Mouse (Mus musculus) 416B (cell line): Measurements from ENCODE around the gene Cope.

Source experiments
- DNase-seq: peaks from one replicate; pipeline ENCODE4 v3.0.0; 2011; ENCODE audit warnings: low read depth

Gene Cope

GRCm38 (mm10) chr8:70347860-70348420, 45.6 kb downstream of the Cope start:
- DNase-seq: no peak

DNA sequence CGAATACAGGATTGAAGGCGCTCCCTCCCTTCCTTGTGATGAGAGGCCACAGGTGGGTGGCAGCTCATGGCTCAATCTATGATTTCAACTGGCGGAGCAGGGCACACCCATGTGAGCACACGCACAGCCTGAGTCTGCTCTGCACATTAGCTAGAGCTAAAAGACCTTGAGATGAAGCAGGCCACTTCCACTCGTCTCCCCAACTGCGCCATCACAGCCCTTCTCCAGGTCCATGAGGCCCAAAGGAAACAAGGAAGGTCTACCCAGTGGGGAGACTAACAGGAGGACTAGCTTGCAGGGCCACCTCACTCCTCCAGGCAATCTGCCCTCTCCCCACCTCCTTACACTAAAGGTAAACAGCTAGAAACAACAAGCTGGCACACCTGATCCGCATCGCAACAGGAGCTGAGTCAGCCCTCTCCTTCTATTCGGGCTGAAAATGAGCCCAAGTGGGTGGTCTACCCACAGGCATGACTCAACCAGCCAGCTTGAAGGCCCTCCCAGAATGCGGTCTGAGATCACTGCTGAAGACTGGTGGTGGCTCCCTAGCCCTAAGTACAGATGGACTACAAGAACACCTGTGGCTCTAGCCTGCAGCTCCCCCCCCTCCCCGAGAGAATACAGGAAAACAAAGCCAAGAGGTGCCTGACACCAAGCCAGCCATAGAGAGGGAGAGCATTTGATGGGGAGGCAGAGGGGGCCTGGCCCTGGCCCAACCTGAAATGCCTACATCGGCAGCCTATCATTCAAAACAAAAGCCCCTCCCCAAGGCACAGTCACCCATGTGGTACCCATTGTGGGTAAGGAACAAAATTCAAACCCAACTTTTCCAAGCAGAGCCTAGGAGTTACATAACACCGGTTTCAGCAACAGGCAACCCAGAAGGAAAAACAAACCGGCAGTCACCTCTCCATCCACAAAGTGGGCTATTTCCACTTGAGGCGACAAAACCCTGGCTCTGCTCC, 49.0 kb downstream of the Cope start:
- peak; percentile 70 for DNase-seq

GRCm38 (mm10) chr8:70352000-70352384, 49.7 kb downstream of the Cope start:
- DNase-seq: no peak

DNA sequence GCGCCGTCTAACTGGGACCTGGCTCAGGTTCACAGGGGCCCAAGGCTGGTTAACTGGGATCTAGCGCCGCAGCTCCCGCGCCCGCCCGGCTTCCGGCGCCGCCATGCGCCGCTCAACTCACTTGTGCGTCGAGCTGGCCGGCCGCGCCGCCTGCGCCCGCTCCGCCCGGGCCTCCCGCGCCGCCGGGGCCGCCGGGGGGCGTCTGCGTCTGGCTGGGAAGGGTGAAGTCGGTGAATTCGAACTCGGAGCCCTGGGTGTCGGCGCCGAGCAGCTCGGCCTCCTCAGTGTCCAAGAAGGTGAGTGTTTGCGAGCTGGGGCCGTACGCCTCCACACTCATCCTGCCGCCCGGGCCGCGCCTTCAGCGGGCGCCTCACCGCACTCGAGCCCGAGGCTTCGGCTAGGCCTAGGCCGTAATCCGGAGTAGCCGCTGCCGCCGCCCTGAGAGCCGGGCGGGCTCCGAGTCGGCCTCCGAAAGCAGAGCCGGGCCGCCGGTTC, 50.4 kb downstream of the Cope start:
- no peak for DNase-seq

DNA sequence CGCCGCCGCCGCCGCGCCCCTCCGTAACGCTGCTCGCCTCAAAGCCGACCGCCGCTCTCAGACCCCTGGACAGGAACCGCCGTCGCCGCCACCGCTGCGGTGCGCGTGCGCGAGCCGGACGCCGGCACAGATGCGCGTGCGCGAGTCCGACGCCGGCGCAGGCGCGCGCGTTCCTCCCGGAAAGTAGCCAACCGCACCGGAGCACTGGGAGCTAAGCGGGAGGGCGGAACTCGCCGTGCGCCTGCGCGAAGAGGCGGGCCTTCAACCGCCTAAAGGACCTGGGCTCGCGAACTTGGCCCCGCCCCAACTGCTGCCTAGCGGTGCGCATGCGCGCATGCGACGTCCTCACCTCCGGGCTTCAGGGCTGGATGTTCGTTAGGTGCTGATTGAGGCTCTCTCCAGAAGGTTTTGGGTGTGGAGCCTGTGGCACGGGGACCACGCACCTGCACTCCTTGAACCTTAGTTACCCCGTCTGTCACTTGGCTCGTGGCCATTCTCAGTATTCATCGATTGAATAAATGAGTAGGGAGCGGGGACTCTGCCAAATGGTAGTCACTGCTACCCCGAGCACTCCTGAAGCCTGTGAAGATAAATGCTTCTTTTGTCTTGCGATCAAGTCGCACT, 51.0 kb downstream of the Cope start, which contains the start of gene Upf1:
Upf1 (minus strand) TSS at position 85 of the 624 bp plus-strand sequence.
- peak; percentile 98 for DNase-seq

GRCm38 (mm10) chr8:70354004-70354403, 51.7 kb downstream of the Cope start:
- DNase-seq: peak; percentile 49

DNA sequence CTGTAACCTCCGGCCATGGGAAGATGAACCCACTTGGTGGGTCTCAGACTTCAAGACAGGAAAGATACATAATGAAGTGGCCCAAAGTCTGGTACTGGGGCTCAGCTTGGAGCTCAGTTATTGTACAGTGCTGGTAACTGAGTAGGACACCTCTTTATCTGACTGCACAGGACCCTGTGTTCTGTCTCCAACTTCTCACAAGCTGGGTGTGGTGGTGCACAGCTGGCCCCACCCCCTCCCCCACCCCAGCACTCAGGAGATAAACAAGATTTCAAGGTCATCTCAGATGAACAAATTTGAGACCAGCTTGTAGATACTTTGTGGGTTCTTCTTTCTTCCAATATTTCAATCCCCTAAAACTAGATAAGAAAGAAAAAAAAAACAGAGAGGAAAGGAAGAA, 53.8 kb downstream of the Cope start:
- DNase-seq: peak; percentile 28

- DNase-seq: peak; percentile 69
Measured at GRCm38 (mm10) chr8:70359411-70359810, 57.1 kb downstream of the Cope start.

GRCm38 (mm10) chr8:70360769-70361168, 58.5 kb downstream of the Cope start:
- peak; percentile 62 for DNase-seq

- no peak for DNase-seq
Measured at GRCm38 (mm10) chr8:70361484-70362032, 59.2 kb downstream of the Cope start.
